28 mouse cellular contexts compared by ENCODE assay signal in the genomic region with DNA sequence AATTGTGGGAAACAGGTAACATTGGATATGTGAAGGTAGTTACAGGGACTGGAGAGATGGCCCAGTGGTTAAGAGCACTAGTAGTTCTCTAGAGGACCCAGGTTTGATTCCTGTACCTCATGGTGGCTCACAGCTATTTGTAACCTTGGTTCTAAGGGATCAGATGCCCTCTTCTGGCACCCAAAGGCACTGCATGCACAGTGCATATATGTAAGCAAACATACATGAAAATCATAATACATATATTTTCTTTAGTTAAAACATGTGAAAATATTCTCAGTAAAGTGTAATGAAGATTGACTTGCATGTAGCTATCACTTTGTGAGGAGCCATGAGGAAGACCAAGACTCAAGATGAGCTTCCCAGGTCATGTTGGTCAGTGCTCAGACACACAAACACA.
DNase-seq lines count a peak whose midpoint lies in the region; ATAC-seq and TF ChIP-seq lines count a peak whose summit lies in the region.
"Had no signal": no experiment of that assay in that cellular context is flagged by ENCODE, and none has a peak within 500 bp of the region (broad histone marks: within the 10 kb centered on the region; RNA-seq: fewer than 3 reads in every experiment).

No protein-coding gene starts in this region.

- ATAC-seq in intestine, postnatal 0 days: no peak
- ATAC-seq in intestine, embryonic 16.5 days: no peak
- ATAC-seq in lung, embryonic 14.5 days (ENCODE audit: insufficient read depth): no peak
- no peak for ATAC-seq in forebrain, postnatal 0 days
- ATAC-seq: forebrain, embryonic 13.5 days had no signal

- H3K9me3 ChIP-seq in intestine, postnatal 0 days (ENCODE audit: control insufficient read depth): no peaks in the 10 kb centered on the region
- no peaks in the 10 kb centered on the region for H3K9me3 ChIP-seq in intestine, embryonic 16.5 days (ENCODE audit: control insufficient read depth, low read length)
- no peaks in the 10 kb centered on the region for H3K9me3 ChIP-seq in lung, embryonic 14.5 days (ENCODE audit: low read depth, low read length)
- peaks cover 4% of the 10 kb centered on the region; the same call in 1 of the 2 replicates for H3K9me3 ChIP-seq in E14TG2a.4 (ENCODE audit: low read length)
- no peaks in the 10 kb centered on the region for H3K9me3 ChIP-seq in forebrain, postnatal 0 days (ENCODE audit: low read length)
- H3K9me3 ChIP-seq: embryonic facial prominence, embryonic 10.5 days; embryonic facial prominence, embryonic 15.5 days; forebrain, embryonic 13.5 days; hindbrain, embryonic 15.5 days; limb, embryonic 10.5 days; limb, embryonic 15.5 days had no signal

- H3K9ac ChIP-seq in intestine, postnatal 0 days (ENCODE audit: low read depth, low read length): no peak overlapping the region
- H3K9ac ChIP-seq in intestine, embryonic 16.5 days (ENCODE audit: low read depth, low read length): no peak overlapping the region
- H3K9ac ChIP-seq in lung, embryonic 14.5 days: no peak overlapping the region
- no peak overlapping the region for H3K9ac ChIP-seq in forebrain, postnatal 0 days
- H3K9ac ChIP-seq: embryonic facial prominence, embryonic 15.5 days; forebrain, embryonic 13.5 days; hindbrain, embryonic 15.5 days; limb, embryonic 15.5 days; liver, embryonic 14.5 days had no signal

- H3K36me3 ChIP-seq in intestine, postnatal 0 days (ENCODE audit: control insufficient read depth, insufficient read depth): no peaks in the 10 kb centered on the region
- H3K36me3 ChIP-seq in intestine, embryonic 16.5 days (ENCODE audit: control insufficient read depth, insufficient read depth, low read length): no peaks in the 10 kb centered on the region
- H3K36me3 ChIP-seq in lung, embryonic 14.5 days (ENCODE audit: insufficient read depth): no peaks in the 10 kb centered on the region
- H3K36me3 ChIP-seq in E14TG2a.4 (ENCODE audit: insufficient read depth, low read length): no peaks in the 10 kb centered on the region
- H3K36me3 ChIP-seq in forebrain, postnatal 0 days (ENCODE audit: insufficient read depth): no peaks in the 10 kb centered on the region
- H3K36me3 ChIP-seq: embryonic facial prominence, embryonic 10.5 days; embryonic facial prominence, embryonic 15.5 days; hindbrain, embryonic 15.5 days; limb, embryonic 10.5 days; limb, embryonic 15.5 days had no signal

- no peaks in the 10 kb centered on the region for H3K4me1 ChIP-seq in intestine, postnatal 0 days (replicated peaks; ENCODE audit: control insufficient read depth, insufficient read depth, low read length)
- no peaks in the 10 kb centered on the region for H3K4me1 ChIP-seq in intestine, embryonic 16.5 days (ENCODE audit: control insufficient read depth, insufficient read depth, low read length)
- H3K4me1 ChIP-seq in lung, embryonic 14.5 days (ENCODE audit: insufficient read depth): no peaks in the 10 kb centered on the region
- H3K4me1 ChIP-seq in E14TG2a.4 (replicated peaks; ENCODE audit: low read depth, low read length): no peaks in the 10 kb centered on the region
- H3K4me1 ChIP-seq in forebrain, postnatal 0 days (ENCODE audit: insufficient read depth): no peaks in the 10 kb centered on the region
- H3K4me1 ChIP-seq: embryonic facial prominence, embryonic 10.5 days; embryonic facial prominence, embryonic 15.5 days; forebrain, embryonic 13.5 days; hindbrain, embryonic 15.5 days; limb, embryonic 10.5 days; limb, embryonic 15.5 days had no signal

- no peak overlapping the region for H3K4me2 ChIP-seq in intestine, postnatal 0 days (replicated peaks; ENCODE audit: low read depth)
- H3K4me2 ChIP-seq in intestine, embryonic 16.5 days (ENCODE audit: low read depth, low read length): no peak overlapping the region
- H3K4me2 ChIP-seq in lung, embryonic 14.5 days: no peak overlapping the region
- no peak overlapping the region for H3K4me2 ChIP-seq in forebrain, postnatal 0 days (ENCODE audit: low read depth)
- H3K4me2 ChIP-seq: embryonic facial prominence, embryonic 15.5 days; forebrain, embryonic 13.5 days; heart, embryonic 11.5 days; hindbrain, embryonic 15.5 days; limb, embryonic 15.5 days had no signal

- H3K27ac ChIP-seq in intestine, postnatal 0 days (ENCODE audit: low read depth, low read length): no peak overlapping the region
- H3K27ac ChIP-seq in intestine, embryonic 16.5 days (ENCODE audit: low read length): no peak overlapping the region
- H3K27ac ChIP-seq in lung, embryonic 14.5 days (ENCODE audit: low read depth): no peak overlapping the region
- H3K27ac ChIP-seq in forebrain, postnatal 0 days (ENCODE audit: low read depth, low read length): no peak overlapping the region
- H3K27ac ChIP-seq: embryonic facial prominence, embryonic 10.5 days; embryonic facial prominence, embryonic 15.5 days; forebrain, embryonic 13.5 days; hindbrain, embryonic 15.5 days; limb, embryonic 10.5 days; limb, embryonic 15.5 days; liver, embryonic 14.5 days; macrophage had no signal

- no peak overlapping the region for H3K4me3 ChIP-seq in intestine, postnatal 0 days (ENCODE audit: low read depth, low read length)
- H3K4me3 ChIP-seq in intestine, embryonic 16.5 days (ENCODE audit: low read length): no peak overlapping the region
- no peak overlapping the region for H3K4me3 ChIP-seq in lung, embryonic 14.5 days (ENCODE audit: low read depth, low read length)
- H3K4me3 ChIP-seq in E14TG2a.4 (replicated peaks; ENCODE audit: low read length): no peak overlapping the region
- no peak overlapping the region for H3K4me3 ChIP-seq in forebrain, postnatal 0 days (ENCODE audit: low read depth, low read length)
- H3K4me3 ChIP-seq: embryonic facial prominence, embryonic 10.5 days; embryonic facial prominence, embryonic 15.5 days; forebrain, embryonic 13.5 days; hindbrain, embryonic 15.5 days; limb, embryonic 10.5 days; limb, embryonic 15.5 days had no signal

- no peak for DNase-seq in lung, embryonic 14.5 days
- no peak for DNase-seq in lung, postnatal 36 days
- peak; percentile 21 for DNase-seq in R1 (ENCODE audit: low read depth, low spot score)
- no peak for DNase-seq in urinary bladder, postnatal 36 days (ENCODE audit: low spot score in 2 of 2)
- no peak for DNase-seq in forebrain, postnatal 0 days
- DNase-seq: adrenal gland, postnatal 10 days; cerebellum, adult 8-10 months; cerebellum, postnatal 25 days; gastrocnemius, postnatal 14 days; kidney, adult 8-10 months; kidney, postnatal 10 days; midbrain, embryonic 14.5 days; right cerebral cortex, postnatal 25 days; thymus, adult 2 months; thymus, postnatal 36 days had no signal

- H3K27me3 ChIP-seq in intestine, postnatal 0 days (replicated peaks; ENCODE audit: control insufficient read depth, insufficient read depth, low read length): no peaks in the 10 kb centered on the region
- no peaks in the 10 kb centered on the region for H3K27me3 ChIP-seq in intestine, embryonic 16.5 days (replicated peaks; ENCODE audit: control insufficient read depth, insufficient read depth, low read length)
- H3K27me3 ChIP-seq in lung, embryonic 14.5 days (ENCODE audit: insufficient read depth, low read length): no peaks in the 10 kb centered on the region
- H3K27me3 ChIP-seq in E14TG2a.4 (ENCODE audit: insufficient read depth, low read length): no peaks in the 10 kb centered on the region
- no peaks in the 10 kb centered on the region for H3K27me3 ChIP-seq in forebrain, postnatal 0 days (ENCODE audit: insufficient read depth, low read length)
- H3K27me3 ChIP-seq: CH12.LX; embryonic facial prominence, embryonic 15.5 days; forebrain, embryonic 13.5 days; hindbrain, embryonic 15.5 days; limb, embryonic 15.5 days had no signal

- TF ChIP-seq CTCF in intestine, postnatal 0 days (IDR thresholded peaks at IDR 0.05; ENCODE audit: low read depth): peak; percentile 30; the same call in 1 of the 2 replicates
- TF ChIP-seq CTCF in lung, embryonic 14.5 days (IDR thresholded peaks at IDR 0.05; ENCODE audit: low read depth): peak; percentile 30; the same call in 1 of the 2 replicates
- peak; percentile 53 for TF ChIP-seq CTCF in E14TG2a.4 (conservative IDR thresholded peaks at IDR 0.05; ENCODE audit: low read length)
- no peak for TF ChIP-seq CTCF in forebrain, postnatal 0 days (IDR thresholded peaks at IDR 0.05; ENCODE audit: low read depth)
